Mouse (Mus musculus): ENCODE measurements around the gene Rai14.

Rai14 gene

GRCm38 (mm10) chr15:10635121-10635520, 79.3 kb downstream of the Rai14 start:
- H3K27me3 ChIP-seq (ENCODE audit: control insufficient read depth, insufficient read depth, low read length, poor library complexity, severe bottlenecking), result no peaks in the 10 kb centered on the region
- no peaks in the 10 kb centered on the region for H3K36me3 ChIP-seq (ENCODE audit: control insufficient read depth, insufficient read depth, low read length, poor library complexity, severe bottlenecking)
- no peak for DNase-seq (ENCODE audit: low read depth, low spot score)

- no peaks in the 10 kb centered on the region for H3K36me3 ChIP-seq (ENCODE audit: control insufficient read depth, insufficient read depth, low read length, poor library complexity, severe bottlenecking)
- DNase-seq (ENCODE audit: low read depth, low spot score), result no peak
- H3K27me3 ChIP-seq (ENCODE audit: control insufficient read depth, insufficient read depth, low read length, poor library complexity, severe bottlenecking), result no peaks in the 10 kb centered on the region
These were observed 80.2 kb downstream of the Rai14 start for GRCm38 (mm10) chr15:10634176-10634575.

GRCm38 (mm10) chr15:10633381-10633780, 81.0 kb downstream of the Rai14 start:
- Histone ChIP-seq H3K36me3 (ENCODE audit: control insufficient read depth, insufficient read depth, low read length, poor library complexity, severe bottlenecking) (no peaks in the 10 kb centered on the region), H3K27me3 (ENCODE audit: control insufficient read depth, insufficient read depth, low read length, poor library complexity, severe bottlenecking) (no peaks in the 10 kb centered on the region)

GRCm38 (mm10) chr15:10632581-10632980, 81.8 kb downstream of the Rai14 start:
- Histone ChIP-seq H3K36me3 (ENCODE audit: control insufficient read depth, insufficient read depth, low read length, poor library complexity, severe bottlenecking) (no peaks in the 10 kb centered on the region), H3K27me3 (ENCODE audit: control insufficient read depth, insufficient read depth, low read length, poor library complexity, severe bottlenecking) (no peaks in the 10 kb centered on the region)
- no peak for DNase-seq (ENCODE audit: low read depth, low spot score)

More at GRCm38 (mm10) chr15:10633381-10633780, 81.0 kb downstream of the Rai14 start:
- DNase-seq (ENCODE audit: low read depth, low spot score), result no peak

GRCm38 (mm10) chr15:10632060-10632459, 82.4 kb downstream of the Rai14 start:
- DNase-seq (ENCODE audit: low read depth, low spot score), result no peak
- no peaks in the 10 kb centered on the region for H3K27me3 ChIP-seq (ENCODE audit: control insufficient read depth, insufficient read depth, low read length, poor library complexity, severe bottlenecking)
- no peaks in the 10 kb centered on the region for H3K36me3 ChIP-seq (ENCODE audit: control insufficient read depth, insufficient read depth, low read length, poor library complexity, severe bottlenecking)

GRCm38 (mm10) chr15:10631541-10631940, 82.9 kb downstream of the Rai14 start:
- H3K27me3 ChIP-seq (ENCODE audit: control insufficient read depth, insufficient read depth, low read length, poor library complexity, severe bottlenecking), result no peaks in the 10 kb centered on the region
- no peak for DNase-seq (ENCODE audit: low read depth, low spot score)
- no peaks in the 10 kb centered on the region for H3K36me3 ChIP-seq (ENCODE audit: control insufficient read depth, insufficient read depth, low read length, poor library complexity, severe bottlenecking)

GRCm38 (mm10) chr15:10628980-10629346, 85.5 kb downstream of the Rai14 start:
- DNase-seq (ENCODE audit: low read depth, low spot score), result no peak
- no peaks in the 10 kb centered on the region for H3K36me3 ChIP-seq (ENCODE audit: control insufficient read depth, insufficient read depth, low read length, poor library complexity, severe bottlenecking)
- no peaks in the 10 kb centered on the region for H3K27me3 ChIP-seq (ENCODE audit: control insufficient read depth, insufficient read depth, low read length, poor library complexity, severe bottlenecking)

GRCm38 (mm10) chr15:10628131-10628979, 86.1 kb downstream of the Rai14 start:
- H3K36me3 ChIP-seq (ENCODE audit: control insufficient read depth, insufficient read depth, low read length, poor library complexity, severe bottlenecking), result no peaks in the 10 kb centered on the region
- no peak for DNase-seq (ENCODE audit: low read depth, low spot score)
- no peaks in the 10 kb centered on the region for H3K27me3 ChIP-seq (ENCODE audit: control insufficient read depth, insufficient read depth, low read length, poor library complexity, severe bottlenecking)

GRCm38 (mm10) chr15:10623571-10624227, 90.7 kb downstream of the Rai14 start:
- no peaks in the 10 kb centered on the region for H3K36me3 ChIP-seq (ENCODE audit: control insufficient read depth, insufficient read depth, low read length, poor library complexity, severe bottlenecking)

GRCm38 (mm10) chr15:10621194-10621593, 93.2 kb downstream of the Rai14 start:
- H3K36me3 ChIP-seq (ENCODE audit: control insufficient read depth, insufficient read depth, low read length, poor library complexity, severe bottlenecking), result no peaks in the 10 kb centered on the region
- no peaks in the 10 kb centered on the region for H3K27me3 ChIP-seq (ENCODE audit: control insufficient read depth, insufficient read depth, low read length, poor library complexity, severe bottlenecking)
- no peak for DNase-seq (ENCODE audit: low read depth, low spot score)

More at GRCm38 (mm10) chr15:10623571-10624227, 90.7 kb downstream of the Rai14 start:
- no peaks in the 10 kb centered on the region for H3K27me3 ChIP-seq (ENCODE audit: control insufficient read depth, insufficient read depth, low read length, poor library complexity, severe bottlenecking)
- no peak for DNase-seq (ENCODE audit: low read depth, low spot score)

GRCm38 (mm10) chr15:10619678-10620077, 94.7 kb downstream of the Rai14 start:
- Histone ChIP-seq H3K36me3 (ENCODE audit: control insufficient read depth, insufficient read depth, low read length, poor library complexity, severe bottlenecking) (no peaks in the 10 kb centered on the region), H3K27me3 (ENCODE audit: control insufficient read depth, insufficient read depth, low read length, poor library complexity, severe bottlenecking) (no peaks in the 10 kb centered on the region)
- no peak for DNase-seq (ENCODE audit: low read depth, low spot score)

- Histone ChIP-seq H3K36me3 (ENCODE audit: control insufficient read depth, insufficient read depth, low read length, poor library complexity, severe bottlenecking) (no peaks in the 10 kb centered on the region), H3K27me3 (ENCODE audit: control insufficient read depth, insufficient read depth, low read length, poor library complexity, severe bottlenecking) (no peaks in the 10 kb centered on the region)
- DNase-seq (ENCODE audit: low read depth, low spot score), result no peak
These were observed 96.1 kb downstream of the Rai14 start for GRCm38 (mm10) chr15:10618276-10618675.

GRCm38 (mm10) chr15:10616001-10616400, 98.4 kb downstream of the Rai14 start:
- no peak for DNase-seq (ENCODE audit: low read depth, low spot score)
- Histone ChIP-seq H3K36me3 (ENCODE audit: control insufficient read depth, insufficient read depth, low read length, poor library complexity, severe bottlenecking) (no peaks in the 10 kb centered on the region), H3K27me3 (ENCODE audit: control insufficient read depth, insufficient read depth, low read length, poor library complexity, severe bottlenecking) (no peaks in the 10 kb centered on the region)

- DNase-seq (ENCODE audit: low read depth, low spot score), result no peak
- Histone ChIP-seq H3K27me3 (ENCODE audit: control insufficient read depth, insufficient read depth, low read length, poor library complexity, severe bottlenecking) (no peaks in the 10 kb centered on the region), H3K36me3 (ENCODE audit: control insufficient read depth, insufficient read depth, low read length, poor library complexity, severe bottlenecking) (no peaks in the 10 kb centered on the region)
These were observed 103.4 kb downstream of the Rai14 start for GRCm38 (mm10) chr15:10611040-10611439.

- DNase-seq (ENCODE audit: low read depth, low spot score), result no peak
- H3K27me3 ChIP-seq (ENCODE audit: control insufficient read depth, insufficient read depth, low read length, poor library complexity, severe bottlenecking), result no peaks in the 10 kb centered on the region
- no peaks in the 10 kb centered on the region for H3K36me3 ChIP-seq (ENCODE audit: control insufficient read depth, insufficient read depth, low read length, poor library complexity, severe bottlenecking)
These were observed 105.3 kb downstream of the Rai14 start for GRCm38 (mm10) chr15:10609107-10609506.
